Mouse (Mus musculus): ENCODE data around the gene Ncl. TPM values are rescaled to one million over a fixed set of nuclear protein-coding genes. Genes with fewer than 3 reads are reported as not detected.

Gene Ncl
- total RNA-seq, 2 experiments from 2014 or later = 79.3 to 101 TPM

Small RNAs within 50 kb of the gene (microRNA-seq; reads per million reads assigned to microRNA genes)
- gene mmu-mir-3535 = 26.7 to 35.1 reads per million in 2 experiments

Other genes with a start within 250 kb of the Ncl start
- gene Htr2b, start 247.4 kb downstream of the Ncl start, total RNA-seq (2021) = under 1 TPM in 1 of 2 experiments, not detected in 1; 0.15 TPM
- 1 to 10 TPM in 1 of 2 experiments, not detected in 1; 1.1 TPM for gene Gm21972, start 225.8 kb downstream of the Ncl start, total RNA-seq (2021)
- 1 to 10 TPM; 1.7 to 1.9 TPM for gene Armc9, start 204.6 kb downstream of the Ncl start, total RNA-seq (2021)
- not detected for gene B3gnt7, start 56.6 kb downstream of the Ncl start, total RNA-seq (2021)
- not detected for gene Nmur1, start 66.8 kb upstream of the Ncl start, total RNA-seq (2021)
- not detected for gene Tex44, start 66.9 kb upstream of the Ncl start, total RNA-seq (2021)
- gene Ptma, start 167.3 kb upstream of the Ncl start, total RNA-seq (2021) = 10 to 100 TPM; 74.6 to 88.0 TPM
- gene Pde6d, start 223.2 kb upstream of the Ncl start, total RNA-seq (2021) = 10 to 100 TPM; 22.8 to 25.1 TPM
- 1 to 10 TPM; 7.8 to 9.1 TPM for gene Cops7b, start 223.5 kb upstream of the Ncl start, total RNA-seq (2021)